Mouse (Mus musculus): Measurements from ENCODE around the gene Pde4d. TPM values are rescaled to one million over a fixed set of nuclear protein-coding genes. Genes with fewer than 3 reads are reported as not detected.

Gene Pde4d
- polyA plus RNA-seq, 1 experiment, result 15.1 TPM

DNA sequence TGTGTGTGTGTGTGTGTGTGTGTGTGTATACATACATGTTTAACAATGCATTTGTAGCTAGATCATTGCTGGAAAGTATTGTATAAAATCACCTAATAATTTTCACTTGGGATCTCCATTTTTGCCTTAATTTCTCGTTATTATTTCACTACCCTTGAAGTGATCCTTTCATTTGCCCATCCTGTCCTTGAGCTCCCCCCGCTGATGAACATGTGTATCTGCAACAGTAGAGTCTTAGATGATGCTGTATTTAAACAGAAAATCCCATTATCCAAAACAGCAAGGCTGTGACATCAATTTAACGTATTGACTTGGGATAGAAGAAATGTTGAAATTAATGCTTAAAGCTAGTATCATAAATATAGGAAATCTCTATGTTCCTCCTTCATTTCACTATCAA lies 1069.7 kb downstream of the Pde4d start:
- TF ChIP-seq MYOD1 (IDR thresholded peaks at IDR 0.05; ENCODE audit: control insufficient read depth, insufficient read length, low read depth) (no peak), MAX (IDR thresholded peaks at IDR 0.05) (no peak), MYOG (IDR thresholded peaks at IDR 0.05; ENCODE audit: control insufficient read depth, extremely low read depth, insufficient read length) (no peak), FOSL1 (IDR thresholded peaks at IDR 0.05; ENCODE audit: insufficient read depth, low read length, poor library complexity, severe bottlenecking) (no peak), CTCF (IDR thresholded peaks at IDR 0.05; ENCODE audit: control insufficient read depth, insufficient read depth, insufficient read length) (no peak), USF1 (IDR thresholded peaks at IDR 0.05; ENCODE audit: low read depth) (no peak), CEBPB (IDR thresholded peaks at IDR 0.05; ENCODE audit: low read depth) (no peak)
- H3K4me3 ChIP-seq (ENCODE audit: insufficient read depth, poor library complexity, severe bottlenecking), result no peak overlapping the region
- H3K79me2 ChIP-seq (ENCODE audit: control insufficient read depth, insufficient read depth), result no peaks in the 10 kb centered on the region
- H3K36me3 ChIP-seq (ENCODE audit: control insufficient read depth, insufficient read depth), result no peaks in the 10 kb centered on the region
- H3K27me3 ChIP-seq (ENCODE audit: control insufficient read depth, insufficient read depth, insufficient read length), result no peaks in the 10 kb centered on the region
- H3K79me3 ChIP-seq (ENCODE audit: low read depth), result no peaks in the 10 kb centered on the region
- no peak overlapping the region for H3ac ChIP-seq (ENCODE audit: control insufficient read depth, insufficient read length, low read depth)

DNA sequence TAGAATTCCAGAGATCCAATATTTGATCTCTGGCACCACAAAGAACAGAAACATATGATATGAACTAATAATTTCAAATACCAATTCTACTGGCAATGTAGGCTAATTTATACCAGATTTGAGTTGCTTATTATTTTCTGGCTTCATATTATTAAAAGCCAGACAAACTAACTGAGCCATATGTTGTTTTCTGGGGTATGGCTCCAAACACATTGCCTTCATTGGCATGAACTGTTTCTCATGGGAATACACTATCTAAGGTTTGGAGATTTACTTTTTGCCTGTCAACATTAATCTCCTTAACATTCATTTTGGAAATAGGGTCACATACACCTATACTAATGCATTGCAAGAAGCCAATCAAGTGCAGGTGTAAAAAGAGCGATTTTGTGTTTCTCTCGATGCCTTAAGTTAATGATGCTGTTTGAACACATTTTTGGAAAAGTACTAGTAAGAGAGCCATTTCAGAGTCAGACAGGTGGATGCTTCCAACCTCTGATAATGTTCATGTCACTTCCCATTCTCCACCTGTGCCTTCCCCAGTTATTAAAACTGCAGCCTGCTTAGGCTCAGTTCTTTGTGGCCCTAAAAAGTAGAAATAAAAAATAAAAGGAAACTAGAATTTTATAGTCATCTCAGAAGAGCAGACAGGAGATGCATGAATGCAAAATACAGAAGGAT lies 1070.4 kb downstream of the Pde4d start:
- H3K4me3 ChIP-seq (ENCODE audit: insufficient read depth, poor library complexity, severe bottlenecking), result no peak overlapping the region
- no peaks in the 10 kb centered on the region for H3K27me3 ChIP-seq (ENCODE audit: control insufficient read depth, insufficient read depth, insufficient read length)
- no peaks in the 10 kb centered on the region for H3K36me3 ChIP-seq (ENCODE audit: control insufficient read depth, insufficient read depth)
- H3K79me3 ChIP-seq (ENCODE audit: low read depth), result no peaks in the 10 kb centered on the region
- TF ChIP-seq MYOD1 (IDR thresholded peaks at IDR 0.05; ENCODE audit: control insufficient read depth, insufficient read length, low read depth) (no peak), FOSL1 (IDR thresholded peaks at IDR 0.05; ENCODE audit: insufficient read depth, low read length, poor library complexity, severe bottlenecking) (no peak), USF1 (IDR thresholded peaks at IDR 0.05; ENCODE audit: low read depth) (no peak), CTCF (IDR thresholded peaks at IDR 0.05; ENCODE audit: control insufficient read depth, insufficient read depth, insufficient read length) (no peak), MAX (IDR thresholded peaks at IDR 0.05) (no peak), CEBPB (IDR thresholded peaks at IDR 0.05; ENCODE audit: low read depth) (no peak), MYOG (IDR thresholded peaks at IDR 0.05; ENCODE audit: control insufficient read depth, extremely low read depth, insufficient read length) (no peak)
- no peak overlapping the region for H3ac ChIP-seq (ENCODE audit: control insufficient read depth, insufficient read length, low read depth)
- no peaks in the 10 kb centered on the region for H3K79me2 ChIP-seq (ENCODE audit: control insufficient read depth, insufficient read depth)

DNA sequence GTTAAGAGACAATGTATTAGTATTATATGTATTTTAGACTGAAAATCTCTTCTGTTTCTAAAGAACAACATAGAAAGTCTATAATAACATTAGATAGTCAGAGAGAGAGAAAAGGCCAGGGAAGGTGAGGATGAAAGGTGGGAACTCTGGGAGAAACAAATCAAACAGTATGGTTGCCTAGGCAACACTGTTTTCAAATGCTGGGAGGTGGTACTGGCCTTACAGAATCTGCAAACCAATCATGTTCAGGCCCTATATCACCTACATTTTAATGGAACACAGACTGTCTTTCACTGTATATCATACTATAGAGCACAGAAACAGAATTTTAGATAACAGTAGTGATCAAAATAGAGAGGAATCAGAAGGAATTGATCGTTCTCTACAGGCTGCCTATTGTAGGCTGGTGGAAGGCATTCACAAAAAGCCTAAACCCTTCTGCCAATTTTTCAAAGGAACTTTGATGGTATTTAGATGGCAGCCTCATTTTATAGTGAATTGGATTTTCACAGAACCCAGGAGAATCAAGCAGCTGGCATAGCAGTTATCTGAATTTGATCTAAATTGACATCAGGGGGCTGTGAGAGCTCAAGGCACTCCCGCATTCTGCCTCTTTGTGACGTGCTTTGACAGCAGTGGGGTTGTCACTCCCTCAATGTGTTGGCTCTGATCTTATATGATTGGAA lies 1084.2 kb downstream of the Pde4d start:
- Histone ChIP-seq H3K79me3 (ENCODE audit: low read depth) (no peaks in the 10 kb centered on the region), H3K36me3 (ENCODE audit: control insufficient read depth, insufficient read depth) (no peaks in the 10 kb centered on the region), H3K79me2 (ENCODE audit: control insufficient read depth, insufficient read depth) (no peaks in the 10 kb centered on the region), H3K4me3 (ENCODE audit: insufficient read depth, poor library complexity, severe bottlenecking) (no peak overlapping the region), H3K27me3 (ENCODE audit: control insufficient read depth, insufficient read depth, insufficient read length) (no peaks in the 10 kb centered on the region), H3ac (ENCODE audit: control insufficient read depth, insufficient read length, low read depth) (no peak overlapping the region)
- no peak for TF ChIP-seq MAX (IDR thresholded peaks at IDR 0.05)

DNA sequence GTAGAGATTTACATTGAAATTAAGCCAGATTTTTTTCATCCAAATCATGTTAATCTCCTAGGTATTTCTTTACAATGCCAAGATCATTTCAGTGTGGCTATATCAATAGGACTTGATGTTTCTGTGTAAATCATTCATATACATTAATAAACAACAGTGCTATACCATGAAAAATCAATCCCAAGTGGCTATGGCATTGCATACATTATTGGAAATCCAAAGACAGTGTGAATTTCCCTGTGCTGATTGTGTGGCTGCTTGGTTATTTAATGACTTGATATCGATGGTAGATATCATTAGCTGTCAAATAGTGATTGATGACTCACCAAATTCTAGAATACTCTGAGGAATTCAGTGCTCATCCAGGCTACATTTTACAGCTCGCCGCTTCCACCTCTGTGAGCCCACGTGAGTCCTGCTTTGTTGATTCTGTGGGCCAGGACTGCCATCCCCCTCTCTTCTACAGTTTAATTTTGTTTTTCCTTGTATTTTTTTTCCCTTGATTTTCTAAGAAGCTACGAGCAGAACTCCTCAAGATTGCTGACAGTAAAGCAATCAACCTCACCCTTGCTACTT lies 1085.0 kb downstream of the Pde4d start:
- H3K79me3 ChIP-seq (ENCODE audit: low read depth), result no peaks in the 10 kb centered on the region
- no peaks in the 10 kb centered on the region for H3K36me3 ChIP-seq (ENCODE audit: control insufficient read depth, insufficient read depth)
- H3K4me3 ChIP-seq (ENCODE audit: insufficient read depth, poor library complexity, severe bottlenecking), result no peak overlapping the region

DNA sequence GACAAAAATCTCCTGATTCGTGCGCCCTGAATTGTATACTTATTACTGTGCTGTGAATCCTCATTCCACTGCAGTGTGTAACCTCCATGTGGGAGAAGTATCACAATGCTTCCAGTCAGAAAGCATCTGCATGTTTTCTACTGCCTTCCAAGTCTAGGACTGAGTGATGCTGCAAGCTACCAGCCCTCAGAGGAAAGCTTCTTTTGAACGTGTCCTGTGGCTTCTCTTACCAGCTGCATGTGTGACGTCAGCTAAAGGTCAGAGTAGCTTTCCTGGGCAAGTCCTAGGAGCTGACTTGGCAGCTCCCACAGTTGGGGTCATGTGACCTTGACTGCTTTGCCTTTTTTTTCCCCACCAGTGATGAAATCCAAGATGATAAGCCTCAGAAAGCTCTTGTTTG lies 1086.9 kb downstream of the Pde4d start:
- TF ChIP-seq MYOD1 (IDR thresholded peaks at IDR 0.05; ENCODE audit: control insufficient read depth, insufficient read length, low read depth) (no peak), USF1 (IDR thresholded peaks at IDR 0.05; ENCODE audit: low read depth) (peak; percentile 40)
- no peaks in the 10 kb centered on the region for H3K79me3 ChIP-seq (ENCODE audit: low read depth)
- H3K27me3 ChIP-seq (ENCODE audit: control insufficient read depth, insufficient read depth, insufficient read length), result no peaks in the 10 kb centered on the region
- no peaks in the 10 kb centered on the region for H3K79me2 ChIP-seq (ENCODE audit: control insufficient read depth, insufficient read depth)
- no peak overlapping the region for H3K4me3 ChIP-seq (ENCODE audit: insufficient read depth, poor library complexity, severe bottlenecking)
- H3K36me3 ChIP-seq (ENCODE audit: control insufficient read depth, insufficient read depth), result no peaks in the 10 kb centered on the region
- H3ac ChIP-seq (ENCODE audit: control insufficient read depth, insufficient read length, low read depth), result no peak overlapping the region

More for the DNA sequence above, 1085.0 kb downstream of the Pde4d start:
- no peaks in the 10 kb centered on the region for H3K27me3 ChIP-seq (ENCODE audit: control insufficient read depth, insufficient read depth, insufficient read length)
- no peak for TF ChIP-seq FOSL1 (IDR thresholded peaks at IDR 0.05; ENCODE audit: insufficient read depth, low read length, poor library complexity, severe bottlenecking)
- no peak for TF ChIP-seq CTCF (IDR thresholded peaks at IDR 0.05; ENCODE audit: control insufficient read depth, insufficient read depth, insufficient read length)
- TF ChIP-seq MAX (IDR thresholded peaks at IDR 0.05), result no peak
- no peak for TF ChIP-seq USF1 (IDR thresholded peaks at IDR 0.05; ENCODE audit: low read depth)
- TF ChIP-seq MYOD1 (IDR thresholded peaks at IDR 0.05; ENCODE audit: control insufficient read depth, insufficient read length, low read depth), result no peak
- no peak for TF ChIP-seq CEBPB (IDR thresholded peaks at IDR 0.05; ENCODE audit: low read depth)
- no peak for TF ChIP-seq MYOG (IDR thresholded peaks at IDR 0.05; ENCODE audit: control insufficient read depth, extremely low read depth, insufficient read length)
- no peaks in the 10 kb centered on the region for H3K79me2 ChIP-seq (ENCODE audit: control insufficient read depth, insufficient read depth)
- no peak overlapping the region for H3ac ChIP-seq (ENCODE audit: control insufficient read depth, insufficient read length, low read depth)

DNA sequence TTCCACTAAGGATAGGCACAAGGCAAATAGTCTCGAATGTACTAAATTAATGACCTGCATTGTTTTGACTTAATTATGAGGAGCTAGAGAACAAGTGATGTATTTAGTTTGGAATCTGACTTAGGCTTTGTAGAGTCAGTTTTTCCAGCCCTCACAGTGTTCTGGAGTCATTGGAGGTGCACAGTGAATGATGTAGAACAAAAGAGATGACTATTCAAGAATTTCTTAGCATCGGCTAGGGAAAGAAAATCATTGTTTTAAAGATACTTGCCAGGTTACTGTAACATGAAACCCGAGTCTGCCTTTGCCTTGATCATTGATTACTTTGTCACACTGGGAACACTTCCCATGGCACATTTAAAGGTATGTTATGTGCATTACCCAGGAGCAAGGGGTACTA lies 1089.6 kb downstream of the Pde4d start:
- Histone ChIP-seq H3K36me3 (ENCODE audit: control insufficient read depth, insufficient read depth) (no peaks in the 10 kb centered on the region), H3K79me3 (ENCODE audit: low read depth) (no peaks in the 10 kb centered on the region), H3ac (ENCODE audit: control insufficient read depth, insufficient read length, low read depth) (no peak overlapping the region), H3K79me2 (ENCODE audit: control insufficient read depth, insufficient read depth) (no peaks in the 10 kb centered on the region), H3K27me3 (ENCODE audit: control insufficient read depth, insufficient read depth, insufficient read length) (no peaks in the 10 kb centered on the region), H3K4me3 (ENCODE audit: insufficient read depth, poor library complexity, severe bottlenecking) (no peak overlapping the region)
- TF ChIP-seq CTCF (IDR thresholded peaks at IDR 0.05; ENCODE audit: control insufficient read depth, insufficient read depth, insufficient read length), result no peak
- no peak for TF ChIP-seq CEBPB (IDR thresholded peaks at IDR 0.05; ENCODE audit: low read depth)
- no peak for TF ChIP-seq USF1 (IDR thresholded peaks at IDR 0.05; ENCODE audit: low read depth)
- no peak for TF ChIP-seq MYOG (IDR thresholded peaks at IDR 0.05; ENCODE audit: control insufficient read depth, extremely low read depth, insufficient read length)
- no peak for TF ChIP-seq MAX (IDR thresholded peaks at IDR 0.05)
- no peak for TF ChIP-seq FOSL1 (IDR thresholded peaks at IDR 0.05; ENCODE audit: insufficient read depth, low read length, poor library complexity, severe bottlenecking)
- no peak for TF ChIP-seq MYOD1 (IDR thresholded peaks at IDR 0.05; ENCODE audit: control insufficient read depth, insufficient read length, low read depth)
